Mouse (Mus musculus): ENCODE measurements around the gene Atg16l1.

Atg16l1 gene

GRCm38 (mm10) chr1:87828185-87828584, 72.5 kb downstream of the Atg16l1 start:
- no peak overlapping the region for H3K4me3 ChIP-seq (replicated peaks; ENCODE audit: low read length)
- no peaks in the 10 kb centered on the region; the same call in 1 of the 2 replicates for H3K4me1 ChIP-seq (replicated peaks; ENCODE audit: low read depth, low read length)
- H3K27me3 ChIP-seq (ENCODE audit: insufficient read depth, low read length), result no peaks in the 10 kb centered on the region
- peaks cover 11% of the 10 kb centered on the region; the same call in 1 of the 2 replicates for H3K9me3 ChIP-seq (ENCODE audit: low read length)
- TF ChIP-seq NANOG (IDR thresholded peaks at IDR 0.05; ENCODE audit: borderline replicate concordance, low read length) (no peak), POU5F1 (IDR thresholded peaks at IDR 0.05; ENCODE audit: borderline replicate concordance, low read length) (no peak), CTCF (conservative IDR thresholded peaks at IDR 0.05; ENCODE audit: low read length) (no peak)
- no peaks in the 10 kb centered on the region for H3K36me3 ChIP-seq (ENCODE audit: insufficient read depth, low read length)

GRCm38 (mm10) chr1:87828926-87829580, 73.4 kb downstream of the Atg16l1 start:
- H3K36me3 ChIP-seq (ENCODE audit: insufficient read depth, low read length), result no peaks in the 10 kb centered on the region
- H3K4me3 ChIP-seq (replicated peaks; ENCODE audit: low read length), result no peak overlapping the region
- H3K27me3 ChIP-seq (ENCODE audit: insufficient read depth, low read length), result no peaks in the 10 kb centered on the region
- no peak for TF ChIP-seq CTCF (conservative IDR thresholded peaks at IDR 0.05; ENCODE audit: low read length)
- no peak for TF ChIP-seq POU5F1 (IDR thresholded peaks at IDR 0.05; ENCODE audit: borderline replicate concordance, low read length)
- no peak for TF ChIP-seq NANOG (IDR thresholded peaks at IDR 0.05; ENCODE audit: borderline replicate concordance, low read length)
- H3K9me3 ChIP-seq (ENCODE audit: low read length), result peaks cover 19% of the 10 kb centered on the region
- no peaks in the 10 kb centered on the region; the same call in 1 of the 2 replicates for H3K4me1 ChIP-seq (replicated peaks; ENCODE audit: low read depth, low read length)

GRCm38 (mm10) chr1:87829621-87830211, 74.0 kb downstream of the Atg16l1 start:
- Histone ChIP-seq H3K4me3 (replicated peaks; ENCODE audit: low read length) (no peak overlapping the region), H3K9me3 (ENCODE audit: low read length) (peaks cover 19% of the 10 kb centered on the region), H3K4me1 (replicated peaks; ENCODE audit: low read depth, low read length) (no peaks in the 10 kb centered on the region; the same call in 1 of the 2 replicates), H3K36me3 (ENCODE audit: insufficient read depth, low read length) (no peaks in the 10 kb centered on the region), H3K27me3 (ENCODE audit: insufficient read depth, low read length) (no peaks in the 10 kb centered on the region)
- TF ChIP-seq NANOG (IDR thresholded peaks at IDR 0.05; ENCODE audit: borderline replicate concordance, low read length), result no peak
- no peak for TF ChIP-seq POU5F1 (IDR thresholded peaks at IDR 0.05; ENCODE audit: borderline replicate concordance, low read length)
- no peak for TF ChIP-seq CTCF (conservative IDR thresholded peaks at IDR 0.05; ENCODE audit: low read length)

GRCm38 (mm10) chr1:87836453-87836852, 80.8 kb downstream of the Atg16l1 start:
- no peak overlapping the region for H3K4me3 ChIP-seq (replicated peaks; ENCODE audit: low read length)
- peaks cover 5% of the 10 kb centered on the region for H3K27me3 ChIP-seq (ENCODE audit: insufficient read depth, low read length)
- H3K9me3 ChIP-seq (ENCODE audit: low read length), result peaks cover 19% of the 10 kb centered on the region
- TF ChIP-seq NANOG (IDR thresholded peaks at IDR 0.05; ENCODE audit: borderline replicate concordance, low read length) (no peak), POU5F1 (IDR thresholded peaks at IDR 0.05; ENCODE audit: borderline replicate concordance, low read length) (no peak), CTCF (conservative IDR thresholded peaks at IDR 0.05; ENCODE audit: low read length) (no peak)
- H3K4me1 ChIP-seq (replicated peaks; ENCODE audit: low read depth, low read length), result 0 out of 2 replicates have a peak, but pooled peaks cover 3% of the 10 kb centered on the region
- no peaks in the 10 kb centered on the region for H3K36me3 ChIP-seq (ENCODE audit: insufficient read depth, low read length)

- Histone ChIP-seq H3K9me3 (ENCODE audit: low read length) (peaks cover 17% of the 10 kb centered on the region), H3K4me3 (replicated peaks; ENCODE audit: low read length) (no peak overlapping the region), H3K4me1 (replicated peaks; ENCODE audit: low read depth, low read length) (0 out of 2 replicates have a peak, but pooled peaks cover 3% of the 10 kb centered on the region), H3K36me3 (ENCODE audit: insufficient read depth, low read length) (no peaks in the 10 kb centered on the region), H3K27me3 (ENCODE audit: insufficient read depth, low read length) (peaks cover 5% of the 10 kb centered on the region)
- no peak for TF ChIP-seq POU5F1 (IDR thresholded peaks at IDR 0.05; ENCODE audit: borderline replicate concordance, low read length)
- TF ChIP-seq NANOG (IDR thresholded peaks at IDR 0.05; ENCODE audit: borderline replicate concordance, low read length), result no peak
- no peak for TF ChIP-seq CTCF (conservative IDR thresholded peaks at IDR 0.05; ENCODE audit: low read length)
These were observed 81.3 kb downstream of the Atg16l1 start for GRCm38 (mm10) chr1:87837018-87837417.

- no peaks in the 10 kb centered on the region for H3K36me3 ChIP-seq (ENCODE audit: insufficient read depth, low read length)
- H3K27me3 ChIP-seq (ENCODE audit: insufficient read depth, low read length), result peaks cover 6% of the 10 kb centered on the region
- no peak overlapping the region for H3K4me3 ChIP-seq (replicated peaks; ENCODE audit: low read length)
- no peaks in the 10 kb centered on the region for H3K9me3 ChIP-seq (ENCODE audit: low read length)
- no peak for TF ChIP-seq POU5F1 (IDR thresholded peaks at IDR 0.05; ENCODE audit: borderline replicate concordance, low read length)
- TF ChIP-seq NANOG (IDR thresholded peaks at IDR 0.05; ENCODE audit: borderline replicate concordance, low read length), result no peak
- TF ChIP-seq CTCF (conservative IDR thresholded peaks at IDR 0.05; ENCODE audit: low read length), result no peak
- H3K4me1 ChIP-seq (replicated peaks; ENCODE audit: low read depth, low read length), result 0 out of 2 replicates have a peak, but pooled peaks cover 3% of the 10 kb centered on the region
These were observed 84.9 kb downstream of the Atg16l1 start for GRCm38 (mm10) chr1:87840411-87841208.

Measured in E14TG2a.4 (cell line).